Mouse (Mus musculus) bone marrow, adult 2 months (tissue): ENCODE measurements at regions not wholly inside any gene's neighbourhood (a gene's known extent, or its start where the extent isn't known, plus 50 kb on each side); places are given as distances from the start of the nearest gene placed in this dataset.

Source experiments
- H3K27ac ChIP-seq: fragments of 200-500 bp; 2 replicates; pipeline ENCODE4 v1.5.1; 2012; ENCODE audit warnings: low read depth, mild to moderate bottlenecking, control low read depth, inconsistent platforms, low read length; ENCODE audit not compliant: control insufficient read depth, poor library complexity, insufficient read depth
- H3K4me1 ChIP-seq: fragments of 200-500 bp; 2 replicates; pipeline ENCODE4 v1.6.1; 2011; ENCODE audit warnings: low read length; ENCODE audit not compliant: control insufficient read depth, insufficient read depth
- H3K4me3 ChIP-seq: fragments of 200-500 bp; replicated peaks from 2 replicates; pipeline ENCODE3; 2011; ENCODE audit warnings: mild to moderate bottlenecking, low read depth, low read length, control low read depth; ENCODE audit not compliant: control insufficient read depth
- CTCF ChIP-seq: fragments of 200-500 bp; IDR thresholded peaks from 2 replicates; pipeline ENCODE4 v1.5.1; 2011; ENCODE audit warnings: low read length, control low read depth; ENCODE audit not compliant: control insufficient read depth, insufficient read depth
- POLR2A ChIP-seq: fragments of 200-500 bp; IDR thresholded peaks from 2 replicates; pipeline ENCODE4 v1.6.1; 2011; ENCODE audit warnings: low read depth, mild to moderate bottlenecking, control low read depth, low read length, borderline replicate concordance; ENCODE audit not compliant: control insufficient read depth
- WGBS: fragments of 180-500 bp; shearing (Covaris S2); methylation state at CpG from one replicate; pipeline ENCODE4 v1.1.7; 2018; 5-methylcytosine and 5-hydroxymethylcytosine counted together

GRCm38 (mm10) chr5:132785291-132785690 lies 242.1 kb upstream of the Auts2 start:
- H3K27ac ChIP-seq, result no peak overlapping the region
- H3K4me1 ChIP-seq, result no peaks in the 10 kb centered on the region
- 63% methylated on average over 3 of the region's 3 CpGs for WGBS
- no peak overlapping the region for H3K4me3 ChIP-seq
- no peak for TF ChIP-seq CTCF
- TF ChIP-seq POLR2A, result no peak

DNA sequence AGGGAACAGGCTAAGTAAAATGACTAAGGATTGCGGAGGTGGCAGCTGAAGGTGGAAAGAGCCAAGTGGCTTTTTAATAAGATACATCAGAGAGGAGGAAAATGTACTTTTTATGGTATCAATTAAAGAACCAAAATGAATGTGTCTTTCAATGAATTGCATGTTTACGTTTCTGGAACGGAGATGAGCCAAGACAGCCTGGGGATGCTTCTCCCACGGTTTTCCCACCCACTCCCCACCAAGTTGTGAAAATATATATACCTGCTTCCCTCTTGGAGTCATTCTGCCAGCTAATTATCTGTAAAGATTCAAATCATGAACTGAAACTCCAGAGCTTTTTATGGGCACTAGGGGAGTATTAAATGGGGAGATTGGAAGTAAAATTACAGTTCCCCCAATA lies 241.6 kb upstream of the Auts2 start:
- WGBS, result 73% methylated on average over 4 of the region's 4 CpGs
- TF ChIP-seq POLR2A, result no peak
- TF ChIP-seq CTCF, result no peak
- Histone ChIP-seq H3K27ac (no peak overlapping the region), H3K4me3 (no peak overlapping the region), H3K4me1 (no peaks in the 10 kb centered on the region)

DNA sequence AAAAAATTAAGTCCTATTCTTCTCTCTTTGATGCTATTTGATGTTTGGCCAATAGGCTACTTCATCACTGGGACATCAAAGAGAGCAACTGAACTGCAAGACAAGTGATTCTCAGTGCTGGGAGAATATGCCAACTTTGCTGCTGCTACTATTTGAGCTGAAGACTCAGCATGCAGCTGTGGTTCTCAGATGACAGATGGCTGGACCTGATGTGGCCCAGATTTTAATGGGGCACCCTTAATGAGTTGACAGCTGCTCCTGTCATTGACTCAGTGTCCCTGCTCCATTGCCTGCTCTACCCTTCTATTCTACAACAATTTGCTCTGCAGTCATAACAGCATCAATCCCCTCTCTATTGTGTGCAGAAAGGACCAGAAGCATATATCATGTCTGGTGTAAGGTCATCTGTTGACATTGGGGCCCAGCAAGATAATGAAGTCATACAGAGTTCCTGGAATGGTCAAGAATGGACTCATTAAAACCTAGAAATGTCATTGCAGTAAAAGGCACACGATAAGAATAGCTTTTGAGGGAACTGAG lies 231.1 kb upstream of the Auts2 start:
- Histone ChIP-seq H3K27ac (no peak overlapping the region), H3K4me3 (no peak overlapping the region), H3K4me1 (no peaks in the 10 kb centered on the region)
- TF ChIP-seq CTCF, result no peak
- no peak for TF ChIP-seq POLR2A
- 54% methylated on average over 1 of the region's 1 CpGs for WGBS

DNA sequence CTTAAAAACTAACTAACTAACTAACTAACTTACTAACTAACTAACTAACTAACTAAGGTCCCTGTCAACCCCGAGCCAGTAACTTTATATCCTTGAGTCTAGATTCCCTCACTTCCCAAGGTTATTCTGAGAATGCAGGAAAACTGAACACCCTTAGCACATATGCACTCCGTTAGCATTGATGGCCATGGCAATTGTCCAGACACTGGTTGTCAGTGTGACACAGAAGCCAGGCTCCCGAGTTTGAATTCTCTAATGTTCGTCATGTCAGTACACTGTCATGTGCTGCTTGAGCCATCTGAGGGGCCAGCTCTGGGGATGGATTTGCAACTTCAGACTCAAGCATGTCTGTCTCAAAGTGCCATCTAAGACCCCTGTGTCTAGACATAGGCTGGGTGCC lies 217.3 kb upstream of the Auts2 start:
- no peak for TF ChIP-seq POLR2A
- TF ChIP-seq CTCF, result no peak
- 75% methylated on average over 4 of the region's 4 CpGs for WGBS
- H3K27ac ChIP-seq, result no peak overlapping the region
- no peaks in the 10 kb centered on the region for H3K4me1 ChIP-seq
- H3K4me3 ChIP-seq, result no peak overlapping the region

GRCm38 (mm10) chr5:132759751-132760150 lies 216.6 kb upstream of the Auts2 start:
- no peaks in the 10 kb centered on the region for H3K4me1 ChIP-seq
- WGBS, result 77% methylated on average over 6 of the region's 6 CpGs
- no peak overlapping the region for H3K4me3 ChIP-seq
- no peak overlapping the region for H3K27ac ChIP-seq
- TF ChIP-seq POLR2A (no peak), CTCF (no peak)

DNA sequence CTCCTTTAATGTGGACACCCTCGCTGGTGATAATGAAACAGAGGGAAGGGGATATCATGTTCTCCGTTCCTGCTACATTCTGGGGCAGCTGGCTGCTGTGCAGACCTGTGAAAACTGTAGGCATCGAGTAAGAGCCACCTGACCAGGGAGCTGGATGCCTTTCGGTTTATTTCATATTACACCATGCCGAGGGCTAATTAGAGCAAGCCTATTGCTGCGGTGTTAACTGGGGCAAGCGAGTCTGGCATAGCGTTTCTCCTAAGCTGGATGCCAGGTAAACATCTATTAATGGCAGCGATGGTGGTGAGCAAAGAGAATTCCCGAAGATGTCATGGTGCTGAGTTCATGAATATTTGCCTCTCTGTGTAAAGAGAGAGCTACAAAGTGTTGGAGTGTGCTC lies 215.8 kb upstream of the Auts2 start:
- Histone ChIP-seq H3K4me3 (no peak overlapping the region), H3K4me1 (no peaks in the 10 kb centered on the region), H3K27ac (no peak overlapping the region)
- no peak for TF ChIP-seq CTCF
- no peak for TF ChIP-seq POLR2A
- 80% methylated on average over 10 of the region's 10 CpGs for WGBS

GRCm38 (mm10) chr5:132737966-132738365 lies 194.8 kb upstream of the Auts2 start:
- no peak overlapping the region for H3K4me3 ChIP-seq
- no peak overlapping the region for H3K27ac ChIP-seq
- TF ChIP-seq CTCF (no peak), POLR2A (no peak)
- WGBS, result 82% methylated on average over 5 of the region's 5 CpGs
- no peaks in the 10 kb centered on the region for H3K4me1 ChIP-seq

DNA sequence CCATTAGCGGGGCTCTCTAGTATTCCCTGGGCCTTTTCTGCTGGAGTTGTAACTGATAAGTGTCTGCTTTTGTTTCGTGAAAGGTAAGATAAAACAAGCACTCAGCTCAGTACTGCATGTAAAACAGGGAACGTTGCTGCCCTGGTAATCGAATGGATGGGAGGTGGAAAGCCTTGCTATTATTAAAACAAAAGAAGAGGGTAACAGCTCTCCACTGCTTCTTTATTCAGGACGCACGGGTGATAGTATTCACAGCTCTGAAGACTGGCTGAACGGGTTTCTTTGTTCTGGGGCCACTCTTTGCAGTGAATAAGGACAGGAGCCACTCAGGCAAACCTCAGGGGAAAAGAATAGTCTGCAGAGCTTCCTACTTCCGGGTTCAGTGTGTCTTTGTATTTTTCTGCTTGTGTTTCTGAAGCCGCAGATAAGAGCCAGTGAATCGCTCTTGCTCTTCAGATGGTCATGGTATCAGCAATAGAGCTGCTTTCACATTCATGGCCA lies 185.6 kb upstream of the Auts2 start:
- TF ChIP-seq POLR2A (no peak), CTCF (no peak)
- 54% methylated on average over 10 of the region's 10 CpGs for WGBS
- H3K27ac ChIP-seq, result no peak overlapping the region
- H3K4me3 ChIP-seq, result no peak overlapping the region
- H3K4me1 ChIP-seq, result no peaks in the 10 kb centered on the region

DNA sequence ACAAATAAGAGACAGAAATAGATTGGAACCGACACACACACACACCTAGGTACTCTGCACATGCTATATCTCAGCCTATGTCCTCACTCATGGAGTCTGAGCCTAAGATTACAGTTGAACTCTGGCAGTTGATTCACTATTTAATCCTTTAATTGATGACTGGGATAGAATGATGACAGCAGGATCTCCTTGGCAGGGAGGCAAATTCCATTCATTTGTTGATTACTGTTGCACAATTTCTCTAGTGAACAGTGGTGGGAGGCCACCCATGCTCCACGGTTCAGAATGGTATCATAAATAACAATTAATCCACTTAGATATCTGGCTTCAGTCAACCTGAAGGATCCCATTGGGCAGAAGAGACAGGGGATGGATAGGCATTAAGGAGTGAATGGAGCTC lies 181.3 kb upstream of the Auts2 start:
- 70% methylated on average over 2 of the region's 2 CpGs for WGBS
- H3K4me3 ChIP-seq, result no peak overlapping the region
- no peak overlapping the region for H3K27ac ChIP-seq
- no peaks in the 10 kb centered on the region for H3K4me1 ChIP-seq
- TF ChIP-seq CTCF (no peak), POLR2A (no peak)
